Mouse (Mus musculus): Measurements from ENCODE around the gene Arl16.

Gene Arl16

GRCm38 (mm10) chr11:120452246-120452645, 15.2 kb downstream of the Arl16 start:
- DNase-seq (ENCODE audit: low spot score in 2 of 2) = no peak

GRCm38 (mm10) chr11:120447179-120447578, 20.2 kb downstream of the Arl16 start:
- no peak for DNase-seq (ENCODE audit: low spot score in 2 of 2)

- no peak for DNase-seq (ENCODE audit: low spot score in 2 of 2)
Observed at GRCm38 (mm10) chr11:120445475-120445874, 21.9 kb downstream of the Arl16 start.

GRCm38 (mm10) chr11:120444106-120444505, 23.3 kb downstream of the Arl16 start:
- DNase-seq (ENCODE audit: low spot score in 2 of 2) = no peak

GRCm38 (mm10) chr11:120442765-120443280, 24.6 kb downstream of the Arl16 start:
- no peak for DNase-seq (ENCODE audit: low spot score in 2 of 2)

- DNase-seq (ENCODE audit: low spot score in 2 of 2) = no peak
Observed at GRCm38 (mm10) chr11:120442344-120442743, 25.1 kb downstream of the Arl16 start, which contains the start of gene Tspan10. Tspan10 (plus strand) TSS chr11:120442644.

GRCm38 (mm10) chr11:120437857-120438385, 29.5 kb downstream of the Arl16 start:
- DNase-seq (ENCODE audit: low spot score in 2 of 2) = no peak

GRCm38 (mm10) chr11:120437152-120437856, 30.1 kb downstream of the Arl16 start, which contains the start of gene Nploc4:
Nploc4 (minus strand) TSS chr11:120437708.
- peak; percentile 82 to 92 for DNase-seq (ENCODE audit: low spot score in 2 of 2)

GRCm38 (mm10) chr11:120426727-120427126, 40.7 kb downstream of the Arl16 start:
- no peak for DNase-seq (ENCODE audit: low spot score in 2 of 2)

- DNase-seq (ENCODE audit: low spot score in 2 of 2) = peak in 1 of 2 experiments; percentile 69
Observed at GRCm38 (mm10) chr11:120423569-120424295, 43.7 kb downstream of the Arl16 start.

GRCm38 (mm10) chr11:120422651-120423568, 44.5 kb downstream of the Arl16 start:
- no peak for DNase-seq (ENCODE audit: low spot score in 2 of 2)

- DNase-seq (ENCODE audit: low spot score in 2 of 2) = no peak
Observed at GRCm38 (mm10) chr11:120418592-120418991, 48.8 kb downstream of the Arl16 start.

GRCm38 (mm10) chr11:120417852-120418251, 49.6 kb downstream of the Arl16 start:
- DNase-seq (ENCODE audit: low spot score in 2 of 2) = no peak

Measured in cerebellum, postnatal 4 days (tissue).